Mouse (Mus musculus): ENCODE results near the gene Zfp989. TPM values are rescaled to one million over a fixed set of nuclear protein-coding genes. Genes with fewer than 3 reads are reported as not detected.
"Not testable (repeated sequence)": the region's sequence is repeated elsewhere in the genome, so short reads cannot be mapped to it uniquely, and the experiment has no call there.

Zfp989 gene
- not detected for total RNA-seq (2021)
- long read RNA-seq, experiment 1, result 0 reads
- long read RNA-seq, experiment 2, result 0 reads

DNA sequence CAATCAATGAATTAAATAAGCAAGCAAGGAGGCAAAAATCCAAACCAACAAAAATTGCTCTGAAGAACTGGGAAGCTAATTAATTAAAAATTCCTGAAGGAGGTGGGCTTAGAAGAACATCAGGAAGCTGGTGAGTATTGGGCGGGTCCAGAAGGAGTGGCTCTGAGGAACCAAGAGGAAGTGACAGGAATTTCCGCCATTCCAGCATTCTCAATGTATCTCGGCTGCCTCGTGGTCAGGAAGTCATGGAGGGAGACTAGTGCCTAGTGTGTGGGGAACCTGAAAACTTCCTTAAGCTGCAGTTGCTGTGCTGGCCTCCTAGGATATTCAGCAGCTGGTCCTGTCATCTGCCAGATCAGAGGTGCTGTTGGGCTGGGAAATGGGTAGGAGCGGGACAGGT is at the start of gene Zfp989:
TSS of gene Zfp989 (plus strand) at position 220 of the 400 bp plus-strand sequence.
- DNase-seq, result not testable (repeated sequence)

DNA sequence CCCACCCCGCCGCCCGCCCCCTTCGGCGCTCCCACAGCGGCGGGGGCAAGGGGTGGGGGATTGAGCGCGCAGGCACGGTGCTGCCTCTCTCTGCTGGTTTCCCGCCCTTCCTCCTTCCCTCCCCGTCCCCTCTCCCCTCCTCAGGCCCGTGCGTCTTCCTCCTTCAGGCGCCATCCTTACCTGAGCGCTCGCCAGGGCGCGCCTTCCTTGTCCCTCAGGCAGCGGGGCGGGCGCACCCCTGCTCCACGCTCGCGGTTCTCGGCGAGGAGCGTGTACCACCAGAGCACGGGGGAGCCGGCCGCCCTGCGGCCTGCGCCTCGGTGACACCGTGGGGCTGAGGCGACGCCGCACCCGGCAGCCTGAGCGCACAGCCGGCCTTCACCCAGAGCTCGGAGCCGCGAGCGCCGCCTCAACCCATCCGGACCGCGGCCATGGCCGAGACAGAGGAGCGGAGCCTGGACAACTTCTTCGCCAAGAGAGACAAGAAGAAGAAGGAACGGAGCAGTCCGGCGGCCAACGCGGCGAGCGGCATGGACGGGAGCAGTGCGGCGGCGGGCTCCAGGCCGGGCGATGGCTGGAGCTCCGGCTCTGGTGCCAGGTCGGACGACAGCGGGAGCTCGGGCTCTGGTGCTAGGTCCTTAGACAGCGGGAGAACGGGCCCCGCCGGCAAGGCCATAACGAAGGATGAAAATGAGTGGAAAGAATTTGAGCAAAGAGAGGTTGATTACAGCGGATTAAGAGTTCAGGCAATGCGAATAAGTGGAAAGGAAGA is 39.3 kb upstream of the Zfp989 start:
- no peak for DNase-seq

DNA sequence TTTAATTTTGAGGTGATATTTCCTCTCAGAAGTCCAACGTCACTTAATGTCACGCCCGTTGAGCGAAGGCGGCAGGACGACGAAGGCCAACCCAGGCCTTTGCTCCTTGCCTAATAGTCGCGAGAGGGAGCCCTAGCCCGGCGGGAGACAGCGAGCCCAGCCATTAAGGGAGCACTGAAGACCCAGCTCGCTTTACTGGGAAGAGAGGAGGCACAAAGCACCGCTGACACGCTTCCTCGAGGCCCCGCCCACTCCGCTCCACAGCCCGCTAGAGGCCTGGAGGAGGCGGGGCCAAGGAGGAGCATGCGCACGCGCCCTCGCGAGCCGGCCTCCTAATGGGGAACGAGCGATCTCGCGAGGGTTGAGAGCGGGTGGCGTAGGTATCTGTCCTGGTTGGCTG is 30.1 kb upstream of the Zfp989 start:
- DNase-seq, result not testable (repeated sequence)

DNA sequence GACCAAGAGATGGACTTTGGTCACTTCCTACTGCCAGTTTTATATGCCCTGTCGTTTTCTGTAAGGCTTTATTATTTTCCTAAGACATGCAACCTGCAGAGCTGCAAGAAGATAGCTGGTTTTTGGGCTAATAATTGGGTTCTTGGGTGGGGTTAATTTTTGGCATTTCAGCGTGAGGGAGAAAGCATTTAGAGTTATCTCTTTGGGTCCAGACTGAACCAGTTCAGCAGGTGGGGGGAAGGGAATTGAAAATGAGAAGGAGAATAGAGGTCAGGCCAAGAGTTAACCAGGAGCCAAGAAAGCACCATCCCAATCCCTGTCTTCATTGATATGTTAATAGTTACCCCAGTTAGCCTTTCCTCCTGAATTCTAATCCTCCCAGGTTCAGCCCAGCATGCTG is 4.8 kb downstream of the Zfp989 start:
- DNase-seq, result not testable (repeated sequence)

DNA sequence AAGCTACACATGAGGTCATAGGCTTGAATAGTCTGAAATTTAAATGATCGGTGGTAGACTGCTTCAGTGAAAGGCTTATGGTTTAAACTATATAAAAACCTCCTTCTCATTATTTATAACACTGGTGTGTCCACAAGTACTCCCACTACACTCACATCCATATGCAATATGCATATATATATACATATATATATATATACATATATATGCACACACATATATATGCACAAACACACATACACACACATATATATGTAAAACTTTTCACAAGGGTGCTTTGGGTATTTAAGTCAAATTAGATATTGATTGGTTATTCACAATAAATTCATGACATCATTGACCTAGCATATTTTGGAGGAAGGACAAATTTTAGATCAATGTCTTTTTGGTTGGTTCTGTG is 46.6 kb downstream of the Zfp989 start:
- not testable (repeated sequence) for DNase-seq

DNA sequence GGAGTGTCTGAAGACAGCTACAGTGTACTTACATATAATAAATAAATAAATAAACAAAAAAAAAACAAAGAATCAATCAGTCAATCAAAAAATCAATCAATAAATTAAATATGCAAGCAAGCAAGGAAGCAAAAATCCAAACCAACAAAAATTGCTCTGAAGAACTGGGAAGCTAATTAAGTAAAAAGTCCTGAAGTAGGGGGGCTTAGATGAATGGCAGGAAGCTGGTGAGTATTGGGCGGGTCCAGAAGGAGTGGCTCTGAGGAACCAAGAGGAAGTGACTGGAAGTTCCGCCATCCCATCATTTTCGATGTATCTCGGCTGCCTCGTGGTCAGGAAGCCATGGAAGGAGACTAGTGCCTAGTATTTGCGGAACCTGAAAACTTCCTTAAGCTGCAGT is 49.8 kb downstream of the Zfp989 start, which contains the start of gene Rex2:
TSS of gene Rex2 (plus strand) at position 301 of the 400 bp plus-strand sequence.
- DNase-seq, result not testable (repeated sequence)

DNA sequence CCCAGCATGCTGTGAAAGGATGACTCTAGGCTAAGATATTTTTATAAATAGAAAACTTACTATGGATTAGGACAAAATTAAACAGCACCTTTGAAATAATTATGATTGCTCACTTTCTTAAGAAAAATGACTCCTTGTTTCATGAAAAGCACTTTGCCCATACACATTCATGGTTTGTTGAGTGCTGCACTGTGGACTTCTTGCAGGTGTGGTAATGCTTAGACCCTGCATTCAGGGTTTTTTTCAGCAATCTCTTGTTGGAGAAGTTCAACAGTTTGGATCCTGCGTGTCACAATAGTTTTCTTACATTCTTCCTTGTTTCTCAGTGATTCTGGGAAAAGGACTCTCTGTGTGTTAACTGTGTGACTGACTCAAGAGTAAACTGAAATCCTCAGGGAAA is 54.6 kb downstream of the Zfp989 start:
- DNase-seq, result not testable (repeated sequence)

DNA sequence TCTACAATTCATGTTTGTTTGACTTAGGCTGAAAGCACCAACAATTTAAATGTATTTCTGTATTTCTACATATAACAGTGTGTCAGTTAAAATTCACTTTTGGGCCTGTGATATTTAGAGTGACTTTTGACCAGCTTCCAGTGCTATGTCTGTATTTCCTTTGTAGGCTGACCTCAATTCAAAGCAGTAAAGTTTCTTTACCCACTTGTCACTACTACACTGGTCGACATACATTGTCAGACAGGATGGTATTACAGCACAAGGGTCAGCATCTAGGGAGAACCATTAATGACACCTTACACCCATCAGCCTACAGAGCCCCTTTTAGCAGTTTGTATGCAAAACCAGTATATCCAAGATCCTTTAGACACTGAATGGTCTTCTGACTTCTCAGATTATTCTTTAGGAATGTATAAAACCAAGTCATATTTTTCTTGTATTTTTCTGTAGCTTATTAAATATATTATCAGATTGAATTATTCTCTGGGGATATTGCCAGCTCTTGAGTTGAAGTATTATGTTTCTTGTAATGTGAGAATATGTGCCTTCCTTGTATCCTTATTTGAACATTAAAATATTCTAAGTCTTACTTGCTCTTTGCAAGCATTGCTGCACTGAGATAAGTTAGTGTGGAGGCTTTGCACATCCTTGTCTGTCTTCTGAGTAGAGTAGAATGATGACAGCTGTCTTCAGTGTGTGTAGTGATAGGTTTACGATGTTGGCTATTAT is 59.7 kb downstream of the Zfp989 start:
- not testable (repeated sequence) for DNase-seq

Other genes with a start within 250 kb of the Zfp989 start
- gene Gm21411, start 62.4 kb upstream of the Zfp989 start, total RNA-seq (2021), result not detected
- gene Rex2, start 49.9 kb downstream of the Zfp989 start, total RNA-seq (2021), result 1 to 10 TPM in 1 of 2 experiments, under 1 TPM in 1; 0.45 to 1.2 TPM
- gene Zfp991, start 160.1 kb downstream of the Zfp989 start, total RNA-seq (2021), result 10 to 100 TPM in 1 of 2 experiments, 1 to 10 TPM in 1; 9.5 to 15.8 TPM

Measured in adrenal gland, postnatal 10 days (tissue).